Mouse (Mus musculus) liver, embryonic 15.5 days (tissue): ENCODE results near the gene Ccdc142. TPM values are rescaled to one million over a fixed set of nuclear protein-coding genes. Genes with fewer than 3 reads are reported as not detected.

Experiments
- ATAC-seq: fragments of 200-750 bp; cut with Nextera tagmentation; 2 replicates; pipeline ENCODE4 v1.8.0; 2017; ENCODE audit warnings: moderate number of reproducible peaks, mild to moderate bottlenecking, moderate library complexity; ENCODE audit not compliant: insufficient read depth
- H3K27ac ChIP-seq: fragments of 300-500 bp; sonication (generic); replicated peaks from 2 replicates; pipeline ENCODE4 v1.5.1; 2015; ENCODE audit warnings: mild to moderate bottlenecking, inconsistent platforms
- H3K27me3 ChIP-seq: fragments of 300-500 bp; sonication (generic); 2 replicates; pipeline ENCODE4 v1.6.1; 2015; ENCODE audit warnings: mild to moderate bottlenecking, inconsistent platforms
- H3K36me3 ChIP-seq: fragments of 300-500 bp; sonication (generic); replicated peaks from 2 replicates; pipeline ENCODE4 v1.6.1; 2015; ENCODE audit warnings: moderate library complexity, mild to moderate bottlenecking, inconsistent platforms
- H3K4me1 ChIP-seq: fragments of 300-500 bp; sonication (generic); replicated peaks from 2 replicates; pipeline ENCODE4 v1.6.1; 2015; ENCODE audit warnings: inconsistent platforms
- H3K4me2 ChIP-seq: fragments of 300-500 bp; sonication (generic); 2 replicates; pipeline ENCODE4 v1.6.1; 2015; ENCODE audit warnings: moderate library complexity, mild to moderate bottlenecking, inconsistent platforms
- H3K4me3 ChIP-seq: fragments of 300-500 bp; sonication (generic); replicated peaks from 2 replicates; pipeline ENCODE4 v1.5.1; 2015; ENCODE audit warnings: mild to moderate bottlenecking, inconsistent platforms
- H3K9ac ChIP-seq: fragments of 300-500 bp; sonication (generic); 2 replicates; pipeline ENCODE4 v1.6.1; 2015; ENCODE audit warnings: moderate library complexity, mild to moderate bottlenecking, inconsistent platforms
- H3K9me3 ChIP-seq: fragments of 300-500 bp; sonication (generic); replicated peaks from 2 replicates; pipeline ENCODE4 v1.6.1; 2016; ENCODE audit warnings: inconsistent platforms
- WGBS: fragments of 180-500 bp; shearing (Covaris S2); methylation state at CpG from one replicate; pipeline ENCODE4 v1.1.7; 2015; ENCODE audit warnings: mixed read lengths; ENCODE audit not compliant: insufficient replicate concordance; 5-methylcytosine and 5-hydroxymethylcytosine counted together
- polyA plus RNA-seq: library from polyadenylated mRNA; unstranded; fragments of >200 nt; fragmentation: Nextera tagmentation; extraction: Ambion mirVana; gene quantifications from 2 replicates; pipeline ENCODE4 v1.2.1, GENCODE M21; 2015

The Ccdc142 gene
- polyA plus RNA-seq, 1 experiment from 2014 or later, result 0.93 TPM

- Histone ChIP-seq H3K4me3 (0 out of 2 replicates have a peak overlapping the region, but pooled peaks have one; percentile 77), H3K36me3 (peaks cover 39% of the 10 kb centered on the region), H3K4me2 (peak overlapping the region; percentile 100; the same call in 1 of the 2 replicates), H3K9ac (no peak overlapping the region), H3K27ac (0 out of 2 replicates have a peak overlapping the region, but pooled peaks have one; percentile 7), H3K4me1 (peaks cover 88% of the 10 kb centered on the region), H3K27me3 (no peaks in the 10 kb centered on the region), H3K9me3 (no peaks in the 10 kb centered on the region)
- ATAC-seq, result no peak
- WGBS, result 60% methylated on average over 14 of the region's 14 CpGs
Observed at GRCm38 (mm10) chr6:83118825-83119733, 17.7 kb downstream of the Ccdc142 start.

GRCm38 (mm10) chr6:83119734-83120051 lies 18.3 kb downstream of the Ccdc142 start:
- Histone ChIP-seq H3K4me1 (peaks cover 87% of the 10 kb centered on the region), H3K36me3 (peaks cover 39% of the 10 kb centered on the region), H3K27me3 (no peaks in the 10 kb centered on the region), H3K27ac (peak overlapping the region; percentile 97), H3K9me3 (no peaks in the 10 kb centered on the region), H3K9ac (no peak overlapping the region; the same call in 1 of the 2 replicates), H3K4me2 (peak overlapping the region; percentile 100), H3K4me3 (peak overlapping the region; percentile 77)
- ATAC-seq, result no peak
- 75% methylated on average over 7 of the region's 7 CpGs for WGBS

GRCm38 (mm10) chr6:83120930-83121862 lies 19.8 kb downstream of the Ccdc142 start, which contains the start of gene Wbp1:
TSS of gene Wbp1 (minus strand) at chr6:83121559.
- H3K27ac ChIP-seq, result peak within 1 kb of the TSS; percentile 97
- peak within 1 kb of the TSS; percentile 87 for H3K9ac ChIP-seq
- H3K4me3 ChIP-seq, result peak within 1 kb of the TSS; percentile 77
- H3K9me3 ChIP-seq, result no peaks in the 10 kb centered on the region
- peaks cover 86% of the 10 kb centered on the region for H3K4me1 ChIP-seq
- ATAC-seq, result peak; percentile 91
- peaks cover 39% of the 10 kb centered on the region for H3K36me3 ChIP-seq
- peak within 1 kb of the TSS; percentile 100 for H3K4me2 ChIP-seq
- H3K27me3 ChIP-seq, result no peaks in the 10 kb centered on the region
- WGBS, result under 1% methylated on average over 38 of the region's 38 CpGs

GRCm38 (mm10) chr6:83121863-83122710 lies 20.7 kb downstream of the Ccdc142 start:
- Histone ChIP-seq H3K4me2 (peak overlapping the region; percentile 100), H3K9me3 (no peaks in the 10 kb centered on the region), H3K4me1 (peaks cover 77% of the 10 kb centered on the region), H3K27ac (peak overlapping the region; percentile 97), H3K27me3 (no peaks in the 10 kb centered on the region), H3K9ac (peak overlapping the region; percentile 87), H3K36me3 (peaks cover 33% of the 10 kb centered on the region), H3K4me3 (peak overlapping the region; percentile 77)
- ATAC-seq, result peak; percentile 45
- WGBS, result 2% methylated on average over 52 of the region's 52 CpGs

GRCm38 (mm10) chr6:83122961-83123360 lies 21.6 kb downstream of the Ccdc142 start:
- ATAC-seq, result no peak
- Histone ChIP-seq H3K4me1 (peaks cover 69% of the 10 kb centered on the region), H3K4me2 (peak overlapping the region; percentile 100), H3K36me3 (peaks cover 24% of the 10 kb centered on the region), H3K9me3 (no peaks in the 10 kb centered on the region), H3K9ac (no peak overlapping the region; the same call in 1 of the 2 replicates), H3K27me3 (no peaks in the 10 kb centered on the region), H3K27ac (0 out of 2 replicates have a peak overlapping the region, but pooled peaks have one; percentile 2), H3K4me3 (peak overlapping the region; percentile 77; the same call in 1 of the 2 replicates)
- WGBS, result 90% methylated on average over 5 of the region's 5 CpGs

- ATAC-seq, result no peak
- H3K27me3 ChIP-seq, result no peaks in the 10 kb centered on the region
- H3K4me2 ChIP-seq, result peak overlapping the region; percentile 91
- H3K9ac ChIP-seq, result peak overlapping the region; percentile 82
- peak overlapping the region; percentile 84 for H3K4me3 ChIP-seq
- peak overlapping the region; percentile 90 for H3K27ac ChIP-seq
- peaks cover 6% of the 10 kb centered on the region; the same call in 1 of the 2 replicates for H3K36me3 ChIP-seq
- H3K9me3 ChIP-seq, result no peaks in the 10 kb centered on the region
- H3K4me1 ChIP-seq, result peaks cover 50% of the 10 kb centered on the region
- WGBS, result under 1% methylated on average over 30 of the region's 30 CpGs
Observed at GRCm38 (mm10) chr6:83124851-83125312, 23.5 kb downstream of the Ccdc142 start.

GRCm38 (mm10) chr6:83125331-83125730 lies 23.9 kb downstream of the Ccdc142 start, which contains the start of gene Ino80b:
TSS of gene Ino80b (minus strand) at chr6:83125431.
- Histone ChIP-seq H3K4me3 (peak within 1 kb of the TSS; percentile 84), H3K9me3 (no peaks in the 10 kb centered on the region), H3K27me3 (no peaks in the 10 kb centered on the region), H3K27ac (peak within 1 kb of the TSS; percentile 90), H3K4me2 (peak within 1 kb of the TSS; percentile 91), H3K4me1 (peaks cover 45% of the 10 kb centered on the region), H3K36me3 (peaks cover 6% of the 10 kb centered on the region; the same call in 1 of the 2 replicates), H3K9ac (peak within 1 kb of the TSS; percentile 82)
- ATAC-seq, result no peak
- 33% methylated on average over 5 of the region's 5 CpGs for whole genome bisulfite sequencing

GRCm38 (mm10) chr6:83127419-83127818 lies 26.0 kb downstream of the Ccdc142 start:
- Histone ChIP-seq H3K4me1 (peaks cover 39% of the 10 kb centered on the region), H3K36me3 (peaks cover 6% of the 10 kb centered on the region; the same call in 1 of the 2 replicates), H3K9ac (no peak overlapping the region), H3K4me2 (no peak overlapping the region), H3K4me3 (no peak overlapping the region), H3K9me3 (no peaks in the 10 kb centered on the region), H3K27me3 (no peaks in the 10 kb centered on the region), H3K27ac (no peak overlapping the region)
- no peak for ATAC-seq
- WGBS, result 83% methylated on average over 5 of the region's 5 CpGs

GRCm38 (mm10) chr6:83131469-83132034 lies 30.2 kb downstream of the Ccdc142 start:
- 36% methylated on average over 6 of the region's 6 CpGs for WGBS
- peaks cover 21% of the 10 kb centered on the region for H3K27me3 ChIP-seq
- peak overlapping the region; percentile 78 for H3K27ac ChIP-seq
- peak; percentile 70 for ATAC-seq
- H3K9me3 ChIP-seq, result no peaks in the 10 kb centered on the region
- peak overlapping the region; percentile 37 for H3K4me2 ChIP-seq
- H3K4me1 ChIP-seq, result peaks cover 29% of the 10 kb centered on the region
- H3K9ac ChIP-seq, result no peak overlapping the region
- no peak overlapping the region for H3K4me3 ChIP-seq
- no peaks in the 10 kb centered on the region for H3K36me3 ChIP-seq
